Mouse (Mus musculus) forebrain, postnatal 0 days (tissue): ENCODE measurements around the gene Ism2. TPM values are rescaled to one million over a fixed set of nuclear protein-coding genes. Genes with fewer than 3 reads are reported as not detected.

ENCODE experiments used
- ATAC-seq: fragments of 200-750 bp; cut with Nextera tagmentation; 2 replicates; pipeline ENCODE4 v1.8.0; 2017; ENCODE audit warnings: mild to moderate bottlenecking, moderate library complexity
- DNase-seq: peaks from one replicate; pipeline ENCODE4 v3.0.0-alpha.2; 2015
- H3K27ac ChIP-seq: fragments of 300-500 bp; sonication (generic); 2 replicates; pipeline ENCODE4 v1.5.1; 2014; ENCODE audit warnings: low read depth, mild to moderate bottlenecking, antibody characterized with exemption, low read length, moderate library complexity, mixed read lengths
- H3K27me3 ChIP-seq: fragments of 300-500 bp; sonication (generic); 2 replicates; pipeline ENCODE4 v1.6.1; 2014; ENCODE audit warnings: mild to moderate bottlenecking, low read length, mixed read lengths; ENCODE audit not compliant: insufficient read depth
- H3K36me3 ChIP-seq: fragments of 300-500 bp; sonication (generic); 2 replicates; pipeline ENCODE4 v1.6.1; 2014; ENCODE audit warnings: mild to moderate bottlenecking, moderate library complexity; ENCODE audit not compliant: insufficient read depth
- H3K4me1 ChIP-seq: fragments of 300-500 bp; sonication (generic); 2 replicates; pipeline ENCODE4 v1.6.1; 2014; ENCODE audit warnings: antibody characterized with exemption; ENCODE audit not compliant: insufficient read depth
- H3K4me2 ChIP-seq: fragments of 300-500 bp; sonication (generic); 2 replicates; pipeline ENCODE4 v1.6.1; 2014; ENCODE audit warnings: low read depth, mild to moderate bottlenecking, moderate library complexity
- H3K4me3 ChIP-seq: fragments of 300-500 bp; sonication (generic); 2 replicates; pipeline ENCODE4 v1.5.1; 2014; ENCODE audit warnings: low read depth, low read length, mixed read lengths
- H3K9ac ChIP-seq: fragments of 300-500 bp; sonication (generic); 2 replicates; pipeline ENCODE4 v1.6.1; 2014; ENCODE audit warnings: mild to moderate bottlenecking
- H3K9me3 ChIP-seq: fragments of 300-500 bp; sonication (generic); 2 replicates; pipeline ENCODE4 v1.6.1; 2016; ENCODE audit warnings: low read length
- CTCF ChIP-seq: sonication (generic); IDR thresholded peaks from 2 replicates; pipeline ENCODE4 v1.5.1; 2016; ENCODE audit warnings: antibody characterized with exemption, control low read depth, low read depth
- WGBS: fragments of 180-500 bp; shearing (Covaris S2); extraction: QIAGEN DNeasy Blood & Tissue Kit; methylation state at CpG from one replicate; pipeline ENCODE4 v1.1.7; 2014; 5-methylcytosine and 5-hydroxymethylcytosine counted together
- polyA plus RNA-seq: library from polyadenylated mRNA; unstranded; fragments of >200 nt; fragmentation: Nextera tagmentation; extraction: Ambion mirVana; gene quantifications from 2 replicates; pipeline ENCODE4 v1.2.1, GENCODE M21; 2015
- total RNA-seq: library from RNA; depleted of rRNA; stranded (reverse); fragments of >200 nt; gene quantifications from 2 replicates; pipeline ENCODE4 v1.2.3, GENCODE M21; 2014

Ism2 gene
- total and polyA plus RNA-seq, 2 experiments from 2014 or later, result 1.1 to 1.8 TPM

DNA sequence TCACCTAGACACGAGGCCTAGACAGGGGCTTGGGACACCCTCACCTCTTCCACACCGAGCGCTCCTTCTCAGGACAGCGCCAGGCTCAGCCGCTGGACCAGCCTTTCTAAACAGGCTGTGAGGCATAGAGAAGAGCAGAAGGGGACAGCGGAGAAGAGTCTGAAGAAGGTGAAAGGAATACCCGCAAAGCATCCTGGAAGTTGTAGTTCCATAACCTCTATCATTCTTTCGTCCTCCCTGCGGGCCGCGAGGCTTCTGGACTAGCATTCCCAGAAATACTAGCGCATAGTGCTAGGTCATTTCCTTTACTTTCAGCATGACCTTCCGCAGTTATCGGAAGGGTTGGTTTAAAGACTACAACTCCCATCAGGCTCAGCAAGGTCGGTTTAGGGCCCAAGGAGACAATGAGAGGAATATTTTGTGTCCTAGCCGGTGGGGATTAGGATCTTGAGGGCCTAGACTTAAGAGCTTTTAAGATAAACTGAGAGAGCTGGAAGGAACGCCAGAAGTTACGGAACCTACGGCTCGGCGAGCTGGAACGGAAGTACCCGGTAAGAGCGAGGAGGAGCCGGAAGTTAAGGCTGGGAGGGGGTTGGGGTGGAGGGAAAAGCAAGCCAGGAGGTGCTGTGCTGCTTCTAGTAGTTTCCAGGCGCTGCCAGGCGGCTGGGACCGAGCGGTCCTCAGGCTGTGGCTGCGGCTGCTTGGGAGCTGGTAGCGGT lies 33.2 kb downstream of the Ism2 start, which contains the start of the genes Vipas39 and Ahsa1:
Vipas39 (minus strand) TSS at position 149 of the 719 bp plus-strand sequence.
Ahsa1 (plus strand) TSS at position 372 of the 719 bp plus-strand sequence.
- peak; percentile 97 for ATAC-seq

DNA sequence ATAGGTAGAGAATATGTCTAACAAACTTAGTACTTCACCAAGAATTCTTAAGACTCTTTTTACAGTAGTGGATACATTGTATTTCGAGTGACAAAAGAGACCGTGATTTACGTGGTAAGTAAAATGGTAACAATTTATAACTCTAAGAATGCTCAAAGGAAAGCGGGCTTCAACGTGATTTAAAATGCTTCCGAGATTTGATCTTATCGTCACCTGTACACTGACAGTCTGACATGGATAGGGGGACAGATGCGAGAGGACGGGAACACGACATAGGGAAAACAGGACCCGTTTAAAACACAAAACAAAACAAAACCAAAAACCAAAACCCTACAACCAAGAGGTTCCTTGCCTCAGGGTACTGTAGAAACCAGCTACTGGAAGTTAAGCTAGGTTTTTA lies 34.1 kb downstream of the Ism2 start:
- peak overlapping the region; percentile 85 for H3K9ac ChIP-seq
- no peaks in the 10 kb centered on the region for H3K27me3 ChIP-seq
- TF ChIP-seq CTCF, result no peak
- ATAC-seq (no peak), DNase-seq (no peak)
- peak overlapping the region; percentile 89 for H3K27ac ChIP-seq
- H3K4me1 ChIP-seq, result peaks cover 16% of the 10 kb centered on the region
- H3K4me2 ChIP-seq, result peak overlapping the region; percentile 70
- no peaks in the 10 kb centered on the region for H3K9me3 ChIP-seq
- peaks cover 36% of the 10 kb centered on the region for H3K36me3 ChIP-seq
- 19% methylated on average over 11 of the region's 11 CpGs for WGBS
- H3K4me3 ChIP-seq, result peak overlapping the region; percentile 66

More for the DNA sequence above, 33.2 kb downstream of the Ism2 start, which contains the start of the genes Vipas39 and Ahsa1:
- Histone ChIP-seq H3K9me3 (no peaks in the 10 kb centered on the region), H3K27ac (peak within 1 kb of the TSS; percentile 89), H3K36me3 (peaks cover 38% of the 10 kb centered on the region), H3K9ac (peak within 1 kb of the TSS; percentile 85), H3K27me3 (no peaks in the 10 kb centered on the region), H3K4me2 (peak within 1 kb of the TSS; percentile 91), H3K4me1 (peaks cover 16% of the 10 kb centered on the region), H3K4me3 (peak within 1 kb of the TSS; percentile 66)
- TF ChIP-seq CTCF, result peak; percentile 61
- 1% methylated on average over 31 of the region's 31 CpGs for WGBS
- peak; percentile 97 for DNase-seq

DNA sequence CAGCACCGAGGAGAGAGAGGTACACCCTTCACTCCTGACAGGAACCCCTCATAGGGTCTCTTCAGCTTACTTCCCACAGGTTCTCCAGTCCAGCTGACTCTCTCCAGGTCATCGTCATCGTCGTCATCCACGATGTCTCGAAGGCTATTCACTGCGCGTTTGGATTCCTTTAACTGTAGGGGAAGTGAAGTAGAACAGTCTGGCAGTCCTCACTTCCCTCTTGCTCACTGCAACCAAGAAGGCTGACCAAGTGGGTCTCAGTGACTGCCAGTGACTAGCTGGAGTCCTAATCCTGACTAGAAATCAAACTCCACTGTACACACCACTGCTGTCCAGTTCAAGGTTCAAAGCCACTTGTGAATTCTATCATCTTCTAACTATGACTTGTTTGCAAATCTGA lies 38.9 kb downstream of the Ism2 start:
- no peak overlapping the region for H3K27ac ChIP-seq
- H3K9ac ChIP-seq, result no peak overlapping the region
- H3K9me3 ChIP-seq, result no peaks in the 10 kb centered on the region
- no peak for ATAC-seq
- H3K4me2 ChIP-seq, result no peak overlapping the region
- DNase-seq, result no peak
- H3K4me1 ChIP-seq, result peaks cover 7% of the 10 kb centered on the region; the same call in 1 of the 2 replicates
- 98% methylated on average over 8 of the region's 8 CpGs for WGBS
- no peaks in the 10 kb centered on the region for H3K27me3 ChIP-seq
- no peak overlapping the region for H3K4me3 ChIP-seq
- no peak for TF ChIP-seq CTCF
- peaks cover 65% of the 10 kb centered on the region for H3K36me3 ChIP-seq

DNA sequence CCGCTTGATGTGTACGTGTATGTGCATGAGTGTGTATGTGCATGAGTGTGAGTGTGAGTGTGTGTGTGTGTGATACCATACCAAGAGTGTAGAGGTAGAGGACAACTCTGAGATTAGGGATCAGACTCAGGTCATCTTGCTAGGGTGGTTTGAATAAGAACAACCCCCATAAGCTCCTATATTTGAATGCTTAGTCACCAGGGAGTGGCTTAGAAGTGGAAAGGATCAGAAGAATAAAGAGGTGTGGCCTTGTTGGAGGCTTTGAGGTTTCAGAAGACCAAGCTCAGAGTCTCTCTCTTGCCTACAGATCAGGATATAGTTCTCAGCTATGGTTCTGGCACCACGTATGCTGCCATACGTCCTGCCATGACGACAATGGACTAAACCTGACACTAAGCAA lies 42.9 kb downstream of the Ism2 start:
- no peak overlapping the region for H3K4me2 ChIP-seq
- ATAC-seq, result no peak

DNA sequence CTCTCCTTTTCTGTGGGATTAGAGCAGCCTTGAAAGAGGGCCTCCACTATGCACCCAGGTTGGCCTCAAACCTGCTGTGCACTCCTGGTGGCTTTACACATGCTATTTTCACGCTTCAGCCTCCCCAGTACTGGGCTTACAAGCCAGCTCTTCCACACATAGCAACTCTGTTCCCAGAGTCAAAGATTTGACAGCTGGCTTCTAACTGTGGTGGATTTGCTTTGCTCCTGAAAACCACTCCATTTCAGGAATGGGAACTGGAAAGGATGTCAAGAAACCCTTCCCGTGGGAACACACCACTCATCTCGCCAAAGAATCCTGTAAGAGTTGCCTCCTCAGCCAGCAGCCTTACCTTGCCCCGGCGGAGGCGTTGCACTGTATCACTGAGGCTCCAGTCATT lies 45.6 kb downstream of the Ism2 start:
- DNase-seq (no peak), ATAC-seq (no peak)
- Histone ChIP-seq H3K4me2 (no peak overlapping the region), H3K4me3 (no peak overlapping the region), H3K36me3 (peaks cover 90% of the 10 kb centered on the region), H3K9me3 (no peaks in the 10 kb centered on the region), H3K4me1 (no peaks in the 10 kb centered on the region), H3K9ac (no peak overlapping the region), H3K27ac (no peak overlapping the region), H3K27me3 (no peaks in the 10 kb centered on the region)
- TF ChIP-seq CTCF, result no peak
- 92% methylated on average over 6 of the region's 6 CpGs for WGBS

More for the DNA sequence above, 42.9 kb downstream of the Ism2 start:
- no peak overlapping the region for H3K4me3 ChIP-seq
- no peak for DNase-seq
- H3K27ac ChIP-seq, result no peak overlapping the region
- H3K36me3 ChIP-seq, result peaks cover 84% of the 10 kb centered on the region
- 94% methylated on average over 5 of the region's 5 CpGs for WGBS
- H3K27me3 ChIP-seq, result no peaks in the 10 kb centered on the region
- no peak overlapping the region for H3K9ac ChIP-seq
- H3K9me3 ChIP-seq, result no peaks in the 10 kb centered on the region
- no peaks in the 10 kb centered on the region for H3K4me1 ChIP-seq
- no peak for TF ChIP-seq CTCF

GRCm38 (mm10) chr12:87250161-87250560 lies 49.3 kb downstream of the Ism2 start:
- peaks cover 80% of the 10 kb centered on the region for H3K36me3 ChIP-seq
- no peak overlapping the region for H3K4me2 ChIP-seq
- no peak overlapping the region for H3K4me3 ChIP-seq
- H3K4me1 ChIP-seq, result no peaks in the 10 kb centered on the region
- no peaks in the 10 kb centered on the region for H3K9me3 ChIP-seq
- no peak for ATAC-seq
- 90% methylated on average over 6 of the region's 6 CpGs for WGBS
- TF ChIP-seq CTCF, result no peak
- H3K9ac ChIP-seq, result no peak overlapping the region
- no peaks in the 10 kb centered on the region for H3K27me3 ChIP-seq
- H3K27ac ChIP-seq, result no peak overlapping the region
- DNase-seq, result no peak

GRCm38 (mm10) chr12:87238632-87239031 lies 60.9 kb downstream of the Ism2 start, which contains the start of gene Noxred1:
TSS of gene Noxred1 (minus strand) at chr12:87238732.
- ATAC-seq (no peak), DNase-seq (no peak)
- no peaks in the 10 kb centered on the region for H3K4me1 ChIP-seq
- no peak for TF ChIP-seq CTCF
- H3K4me2 ChIP-seq, result no peak within 1 kb of the TSS
- no peak within 1 kb of the TSS for H3K9ac ChIP-seq
- H3K27me3 ChIP-seq, result no peaks in the 10 kb centered on the region
- WGBS, result 77% methylated on average over 1 of the region's 1 CpGs
- H3K27ac ChIP-seq, result no peak within 1 kb of the TSS
- H3K9me3 ChIP-seq, result no peaks in the 10 kb centered on the region
- no peak within 1 kb of the TSS for H3K4me3 ChIP-seq
- peaks cover 45% of the 10 kb centered on the region for H3K36me3 ChIP-seq
